Comparison of ENCODE assay signal across 9 mouse cellular contexts in the genomic region with DNA sequence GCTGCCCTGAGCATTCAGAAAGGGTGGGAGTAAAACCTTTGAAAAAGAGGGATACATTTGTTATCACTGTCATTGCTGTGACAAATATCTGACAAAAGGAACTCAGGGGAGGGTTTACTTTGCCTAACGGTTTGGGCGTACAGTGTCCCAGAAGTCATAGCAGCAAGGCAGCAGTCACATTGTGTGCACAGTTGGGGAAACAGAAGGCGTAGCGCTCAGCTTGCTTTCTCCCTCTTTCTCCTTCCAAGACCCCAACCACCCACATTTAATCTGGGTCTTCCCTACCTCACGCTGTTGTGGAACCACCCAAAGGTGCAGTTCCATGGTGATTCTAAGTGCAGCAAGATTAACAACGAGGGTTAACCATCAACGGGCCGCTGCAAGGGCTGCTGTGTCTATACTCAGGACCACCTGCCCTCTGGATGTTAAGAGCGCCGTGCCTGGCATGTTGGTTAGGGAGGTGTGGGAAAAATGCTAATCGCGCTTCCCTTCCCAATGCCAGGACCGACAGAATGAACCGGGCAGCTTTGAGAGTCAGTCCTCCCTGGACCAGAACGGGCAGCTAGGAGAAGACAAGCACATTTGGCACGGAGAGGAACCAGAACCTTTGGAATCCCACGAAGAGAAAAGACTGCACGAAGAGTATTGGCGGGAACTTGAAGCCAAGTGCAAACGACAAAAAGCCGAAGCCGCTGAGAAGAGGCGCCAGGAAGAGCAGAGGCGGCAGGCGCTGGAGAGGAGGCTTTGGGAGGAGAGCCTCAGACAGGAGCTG. TPM values are rescaled to one million over a fixed set of nuclear protein-coding genes. Genes with fewer than 3 reads are reported as not detected.
A peak's percentile ranks its signal among the peaks of the same experiment; 100 is the strongest.
DNase-seq lines count a peak whose midpoint lies in the region; ATAC-seq lines count a peak whose summit lies in the region.
"Had no signal": no experiment of that assay in that cellular context is flagged by ENCODE, and none has a peak within 500 bp of the region (broad histone marks: within the 10 kb centered on the region; RNA-seq: fewer than 3 reads in every experiment).

No protein-coding gene starts in this region.

- no peak for ATAC-seq in embryonic facial prominence, embryonic 13.5 days (ENCODE audit: insufficient number of reproducible peaks, insufficient read depth, low FRiP score, low TSS enrichment, low read depth)
- no peak for ATAC-seq in neural tube, embryonic 13.5 days (ENCODE audit: low read depth)
- ATAC-seq: Patski had no signal

- H3K36me3 ChIP-seq in embryonic facial prominence, embryonic 13.5 days = peaks cover 16% of the 10 kb centered on the region
- peaks cover 58% of the 10 kb centered on the region for H3K36me3 ChIP-seq in neural tube, embryonic 13.5 days

- H3K9ac ChIP-seq in embryonic facial prominence, embryonic 13.5 days = peak overlapping the region; percentile 63; the same call in 1 of the 2 replicates
- no peak overlapping the region for H3K9ac ChIP-seq in neural tube, embryonic 13.5 days

- H3K9me3 ChIP-seq in embryonic facial prominence, embryonic 13.5 days = no peaks in the 10 kb centered on the region
- H3K9me3 ChIP-seq in neural tube, embryonic 13.5 days = no peaks in the 10 kb centered on the region

- H3K27ac ChIP-seq in embryonic facial prominence, embryonic 13.5 days = no peak overlapping the region
- no peak overlapping the region for H3K27ac ChIP-seq in neural tube, embryonic 13.5 days (replicated peaks)

- peak; percentile 37 for DNase-seq in layer of hippocampus, adult 11-12 months (ENCODE audit: low spot score)
- no peak for DNase-seq in layer of hippocampus, adult 8-10 months (ENCODE audit: low spot score in 2 of 2)
- peak; percentile 44 to 56 for DNase-seq in layer of hippocampus, postnatal 10 days (ENCODE audit: low spot score in 2 of 2)
- no peak for DNase-seq in gastrocnemius, postnatal 36 days
- no peak for DNase-seq in thymus, adult 18-20 months
- no peak for DNase-seq in adrenal gland, postnatal 36 days

- peak overlapping the region; percentile 79 for H3K4me2 ChIP-seq in embryonic facial prominence, embryonic 13.5 days
- H3K4me2 ChIP-seq in neural tube, embryonic 13.5 days = peak overlapping the region; percentile 48

- WGBS in embryonic facial prominence, embryonic 13.5 days = 31% methylated on average over 25 of the region's 25 CpGs
- 24% methylated on average over 25 of the region's 25 CpGs for WGBS in neural tube, embryonic 13.5 days

- intact Hi-C loops in gastrocnemius, postnatal 36 days (cut with DNase I) = no loop called here

- peaks cover 17% of the 10 kb centered on the region for H3K4me1 ChIP-seq in embryonic facial prominence, embryonic 13.5 days
- peaks cover 22% of the 10 kb centered on the region for H3K4me1 ChIP-seq in neural tube, embryonic 13.5 days (replicated peaks)

- H3K27me3 ChIP-seq in embryonic facial prominence, embryonic 13.5 days = peaks cover 42% of the 10 kb centered on the region
- peaks cover 25% of the 10 kb centered on the region for H3K27me3 ChIP-seq in neural tube, embryonic 13.5 days
- H3K27me3 ChIP-seq: Patski had no signal

- H3K4me3 ChIP-seq in embryonic facial prominence, embryonic 13.5 days = peak overlapping the region; percentile 44
- peak overlapping the region; percentile 25; the same call in 1 of the 2 replicates for H3K4me3 ChIP-seq in neural tube, embryonic 13.5 days

RNA-seq across cellular contexts. Expression of a gene that starts 49.3 kb away (rescaled TPM):
- 10 to 100 TPM; 27.3 to 35.6 (median 30.3) TPM for total RNA-seq in layer of hippocampus, adult 8-10 months (2022)
- 21.4 and 26.0 TPM in 2 replicates for polyA plus RNA-seq in embryonic facial prominence, embryonic 13.5 days (2015; fragmentation: Nextera tagmentation; extraction: Ambion mirVana)
- total RNA-seq in layer of hippocampus, postnatal 10 days (2021) = 10 to 100 TPM; 21.7 to 24.5 TPM
- polyA plus RNA-seq in neural tube, embryonic 13.5 days (2015; fragmentation: Nextera tagmentation; extraction: Ambion mirVana) = 18.3 and 21.6 TPM in 2 replicates
- total RNA-seq in gastrocnemius, postnatal 36 days (2021) = 10 to 100 TPM; 10.2 TPM
- total RNA-seq in adrenal gland, postnatal 36 days (2021) = 10 to 100 TPM; 14.7 to 16.6 TPM

Comparison
In these comparisons a context has a peak if more than half of its experiments do, and no peak if none do; other contexts are left out.
1. DNase-seq: peak in layer of hippocampus, adult 11-12 months (single experiment) and layer of hippocampus, postnatal 10 days (2 of 2); none in layer of hippocampus, adult 8-10 months (0 of 2), gastrocnemius, postnatal 36 days (0 of 2), thymus, adult 18-20 months (0 of 2) and adrenal gland, postnatal 36 days (0 of 2).